ENCODE assay signal across 10 mouse cellular contexts in the genomic region with DNA sequence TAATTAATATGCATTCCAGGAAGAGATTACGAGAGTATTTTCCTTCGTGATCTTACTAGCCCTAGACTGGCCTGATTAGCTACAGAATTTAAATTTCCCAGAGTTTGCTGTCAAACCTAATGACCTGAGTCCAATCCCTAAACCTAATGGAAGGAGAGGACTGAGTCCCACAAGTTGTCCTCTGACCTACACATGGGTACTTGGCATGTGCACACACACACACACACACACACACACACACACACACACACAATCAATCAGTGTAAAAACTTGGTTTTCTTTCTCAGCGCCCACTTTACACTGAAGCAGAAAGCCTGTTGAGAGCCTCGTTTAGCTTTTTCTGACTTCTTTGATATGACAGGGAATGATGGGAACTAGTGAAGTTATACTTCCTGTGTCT. TPM values are rescaled to one million over a fixed set of nuclear protein-coding genes. Genes with fewer than 3 reads are reported as not detected.
DNase-seq lines count a peak whose midpoint lies in the region; ATAC-seq and TF ChIP-seq lines count a peak whose summit lies in the region.
"Had no signal": no experiment of that assay in that cellular context is flagged by ENCODE, and none has a peak within 500 bp of the region (broad histone marks: within the 10 kb centered on the region; RNA-seq: fewer than 3 reads in every experiment).

No protein-coding gene starts in this region.

- 74% methylated on average over 4 of the region's 4 CpGs for WGBS in heart, embryonic 12.5 days
- 7% methylated on average over 4 of the region's 4 CpGs for WGBS in hindbrain, embryonic 16.5 days
- 40% methylated on average over 4 of the region's 4 CpGs for WGBS in neural tube, embryonic 11.5 days

- H3K27ac ChIP-seq in heart, embryonic 12.5 days (ENCODE audit: poor library complexity, severe bottlenecking): peak overlapping the region; percentile 38; the same call in 1 of the 2 replicates
- H3K27ac ChIP-seq in embryonic fibroblast, embryonic 13.5 days (ENCODE audit: insufficient read depth, low read length): peak overlapping the region; percentile 6; the same call in 1 of the 2 replicates
- peak overlapping the region; percentile 30 for H3K27ac ChIP-seq in hindbrain, embryonic 16.5 days (ENCODE audit: low read depth, low read length)
- H3K27ac ChIP-seq in neural tube, embryonic 11.5 days (ENCODE audit: low read depth, low read length): peak overlapping the region; percentile 63; the same call in 1 of the 2 replicates
- H3K27ac ChIP-seq: liver, embryonic 13.5 days had no signal

- no peaks in the 10 kb centered on the region for H3K27me3 ChIP-seq in heart, embryonic 12.5 days (replicated peaks)
- H3K27me3 ChIP-seq in hindbrain, embryonic 16.5 days (replicated peaks; ENCODE audit: control insufficient read depth, insufficient read depth, low read length): no peaks in the 10 kb centered on the region
- no peaks in the 10 kb centered on the region for H3K27me3 ChIP-seq in neural tube, embryonic 11.5 days (ENCODE audit: control insufficient read depth, insufficient read depth, low read length)
- H3K27me3 ChIP-seq: liver, embryonic 13.5 days had no signal

- no peak overlapping the region for H3K4me3 ChIP-seq in heart, embryonic 12.5 days
- no peak overlapping the region for H3K4me3 ChIP-seq in embryonic fibroblast, embryonic 13.5 days (ENCODE audit: insufficient read depth, low read length)
- no peak overlapping the region for H3K4me3 ChIP-seq in hindbrain, embryonic 16.5 days (ENCODE audit: low read length)
- no peak overlapping the region for H3K4me3 ChIP-seq in neural tube, embryonic 11.5 days (ENCODE audit: low read depth, low read length)
- H3K4me3 ChIP-seq: liver, embryonic 13.5 days had no signal

- H3K9me3 ChIP-seq in heart, embryonic 12.5 days (replicated peaks): no peaks in the 10 kb centered on the region
- no peaks in the 10 kb centered on the region for H3K9me3 ChIP-seq in hindbrain, embryonic 16.5 days (ENCODE audit: control insufficient read depth, low read length)
- 0 out of 2 replicates have a peak, but pooled peaks cover 2% of the 10 kb centered on the region for H3K9me3 ChIP-seq in neural tube, embryonic 11.5 days (ENCODE audit: control insufficient read depth, low read length)

- peaks cover 3% of the 10 kb centered on the region; the same call in 1 of the 2 replicates for H3K36me3 ChIP-seq in heart, embryonic 12.5 days
- no peaks in the 10 kb centered on the region for H3K36me3 ChIP-seq in hindbrain, embryonic 16.5 days (ENCODE audit: control insufficient read depth, insufficient read depth, low read length)
- H3K36me3 ChIP-seq in neural tube, embryonic 11.5 days (ENCODE audit: control insufficient read depth, insufficient read depth, low read length): no peaks in the 10 kb centered on the region
- H3K36me3 ChIP-seq: liver, embryonic 13.5 days had no signal

- peaks cover 20% of the 10 kb centered on the region for H3K4me1 ChIP-seq in heart, embryonic 12.5 days (replicated peaks)
- peaks cover 3% of the 10 kb centered on the region; the same call in 1 of the 2 replicates for H3K4me1 ChIP-seq in embryonic fibroblast, embryonic 13.5 days (ENCODE audit: control insufficient read depth, insufficient read depth, low read length)
- peaks cover 7% of the 10 kb centered on the region; the same call in 1 of the 2 replicates for H3K4me1 ChIP-seq in hindbrain, embryonic 16.5 days (ENCODE audit: control insufficient read depth, insufficient read depth, low read depth, low read length)
- H3K4me1 ChIP-seq in neural tube, embryonic 11.5 days (ENCODE audit: control insufficient read depth, insufficient read depth, low read length): peaks cover 6% of the 10 kb centered on the region; the same call in 1 of the 2 replicates

- no peak for TF ChIP-seq POLR2A in embryonic fibroblast, embryonic 13.5 days (IDR thresholded peaks at IDR 0.05; ENCODE audit: low read depth, low read length)

- no peak for ATAC-seq in heart, embryonic 12.5 days (ENCODE audit: insufficient number of reproducible peaks, low FRiP score)
- ATAC-seq in hindbrain, embryonic 16.5 days: peak; percentile 32; the same call in 1 of the 2 replicates
- peak; percentile 66 for ATAC-seq in neural tube, embryonic 11.5 days (ENCODE audit: insufficient read depth, low FRiP score, low TSS enrichment)
- ATAC-seq in inflammation-experienced regulatory T-cells, adult 6 months: no peak

- no peak for TF ChIP-seq CTCF in embryonic fibroblast, embryonic 13.5 days (IDR thresholded peaks at IDR 0.05; ENCODE audit: borderline replicate concordance, insufficient read depth, low read length)

- H3K4me2 ChIP-seq in heart, embryonic 12.5 days: no peak overlapping the region
- no peak overlapping the region for H3K4me2 ChIP-seq in hindbrain, embryonic 16.5 days (ENCODE audit: low read length)
- H3K4me2 ChIP-seq in neural tube, embryonic 11.5 days (ENCODE audit: low read depth): no peak overlapping the region
- H3K4me2 ChIP-seq: liver, embryonic 13.5 days had no signal

- intact Hi-C loops in heart, postnatal 25 days (cut with DNase I): no loop called here

- no peak overlapping the region for H3K9ac ChIP-seq in heart, embryonic 12.5 days
- no peak overlapping the region for H3K9ac ChIP-seq in hindbrain, embryonic 16.5 days (ENCODE audit: low read depth, low read length)
- no peak overlapping the region for H3K9ac ChIP-seq in neural tube, embryonic 11.5 days (ENCODE audit: low read length)
- H3K9ac ChIP-seq: liver, embryonic 13.5 days had no signal

- DNase-seq in heart, postnatal 25 days (ENCODE audit: low spot score): no peak
- DNase-seq in neural tube, embryonic 11.5 days (ENCODE audit: low spot score): peak; percentile 27
- DNase-seq in adrenal gland, postnatal 36 days: no peak
- DNase-seq in frontal cortex, postnatal 14 days (ENCODE audit: low spot score in 2 of 2): no peak
- DNase-seq: thymus, adult 18-20 months had no signal

RNA-seq across cellular contexts. Expression of a gene that starts 41.1 kb away (rescaled TPM):
- 86.1 and 86.3 TPM in 2 replicates for polyA plus RNA-seq in heart, embryonic 12.5 days (2016; fragmentation: Nextera tagmentation; extraction: Ambion mirVana)
- 10 to 100 TPM; 47.4 to 51.4 TPM for total RNA-seq in heart, postnatal 25 days (2021)
- 116 and 121 TPM in 2 replicates for polyA plus RNA-seq in embryonic fibroblast, embryonic 13.5 days (2011; ENCODE audit: insufficient read length, low read depth, missing spikeins)
- polyA plus RNA-seq in hindbrain, embryonic 16.5 days (2015; fragmentation: Nextera tagmentation; extraction: Ambion mirVana): 134 and 144 TPM in 2 replicates
- 103 and 105 TPM in 2 replicates for polyA plus RNA-seq in neural tube, embryonic 11.5 days (2014; fragmentation: Nextera tagmentation; extraction: Ambion mirVana)
- 10 to 100 TPM; 66.1 to 70.0 (median 69.6) TPM for polyA plus RNA-seq in inflammation-experienced regulatory T-cells, adult 6 months (2017; shearing (Covaris generic))
- 100 to 1,000 TPM; 117 to 143 TPM for total RNA-seq in adrenal gland, postnatal 36 days (2021)

Comparison
In these comparisons a context has a peak if more than half of its experiments do, and no peak if none do; other contexts are left out.
1. ATAC-seq: peak in hindbrain, embryonic 16.5 days (single experiment) and neural tube, embryonic 11.5 days (single experiment); none in heart, embryonic 12.5 days (single experiment) and inflammation-experienced regulatory T-cells, adult 6 months (single experiment).
2. H3K27ac ChIP-seq: peak in every context shown above with its lines; median percentile 63 in neural tube, embryonic 11.5 days; 38 in heart, embryonic 12.5 days; 30 in hindbrain, embryonic 16.5 days; 6 in embryonic fibroblast, embryonic 13.5 days.